Mouse (Mus musculus): ENCODE measurements around the gene Exoc4.

The Exoc4 gene

GRCm38 (mm10) chr6:33310486-33310885 lies 61.6 kb downstream of the Exoc4 start:
- DNase-seq (ENCODE audit: low spot score), result no peak

- no peak for DNase-seq (ENCODE audit: low spot score)
Observed at GRCm38 (mm10) chr6:33322849-33323248, 74.0 kb downstream of the Exoc4 start.

- DNase-seq (ENCODE audit: low spot score), result no peak
Observed at GRCm38 (mm10) chr6:33323386-33323785, 74.5 kb downstream of the Exoc4 start.

- DNase-seq (ENCODE audit: low spot score), result no peak
Observed at GRCm38 (mm10) chr6:33328326-33328725, 79.4 kb downstream of the Exoc4 start.

GRCm38 (mm10) chr6:33347088-33347775 lies 98.3 kb downstream of the Exoc4 start:
- no peak for DNase-seq (ENCODE audit: low spot score)

GRCm38 (mm10) chr6:33361613-33362012 lies 112.7 kb downstream of the Exoc4 start:
- DNase-seq (ENCODE audit: low spot score), result no peak

- no peak for DNase-seq (ENCODE audit: low spot score)
Observed at GRCm38 (mm10) chr6:33380517-33380916, 131.6 kb downstream of the Exoc4 start.

GRCm38 (mm10) chr6:33382176-33382575 lies 133.3 kb downstream of the Exoc4 start:
- DNase-seq (ENCODE audit: low spot score), result no peak

- no peak for DNase-seq (ENCODE audit: low spot score)
Observed at GRCm38 (mm10) chr6:33392020-33392419, 143.1 kb downstream of the Exoc4 start.

- no peak for DNase-seq (ENCODE audit: low spot score)
Observed at GRCm38 (mm10) chr6:33399491-33399890, 150.6 kb downstream of the Exoc4 start.

GRCm38 (mm10) chr6:33401161-33401560 lies 152.3 kb downstream of the Exoc4 start:
- DNase-seq (ENCODE audit: low spot score), result no peak

- DNase-seq (ENCODE audit: low spot score), result peak; percentile 29
Observed at GRCm38 (mm10) chr6:33405562-33406275, 156.8 kb downstream of the Exoc4 start.

GRCm38 (mm10) chr6:33409586-33409985 lies 160.7 kb downstream of the Exoc4 start:
- DNase-seq (ENCODE audit: low spot score), result no peak

- DNase-seq (ENCODE audit: low spot score), result no peak
Observed at GRCm38 (mm10) chr6:33425007-33425406, 176.1 kb downstream of the Exoc4 start.

GRCm38 (mm10) chr6:33431207-33431787 lies 182.4 kb downstream of the Exoc4 start:
- DNase-seq (ENCODE audit: low spot score), result peak; percentile 57

GRCm38 (mm10) chr6:33440508-33440907 lies 191.6 kb downstream of the Exoc4 start:
- DNase-seq (ENCODE audit: low spot score), result no peak

- no peak for DNase-seq (ENCODE audit: low spot score)
Observed at GRCm38 (mm10) chr6:33453810-33454209, 204.9 kb downstream of the Exoc4 start.

- no peak for DNase-seq (ENCODE audit: low spot score)
Observed at GRCm38 (mm10) chr6:33454354-33454753, 205.5 kb downstream of the Exoc4 start.

- DNase-seq (ENCODE audit: low spot score), result no peak
Observed at GRCm38 (mm10) chr6:33455238-33455637, 206.4 kb downstream of the Exoc4 start.

GRCm38 (mm10) chr6:33464862-33465261 lies 216.0 kb downstream of the Exoc4 start:
- DNase-seq (ENCODE audit: low spot score), result no peak

- no peak for DNase-seq (ENCODE audit: low spot score)
Observed at GRCm38 (mm10) chr6:33465392-33465791, 216.5 kb downstream of the Exoc4 start.

- DNase-seq (ENCODE audit: low spot score), result no peak
Observed at GRCm38 (mm10) chr6:33466168-33466839, 217.4 kb downstream of the Exoc4 start.

GRCm38 (mm10) chr6:33468480-33468879 lies 219.6 kb downstream of the Exoc4 start:
- no peak for DNase-seq (ENCODE audit: low spot score)
